Mouse (Mus musculus): ENCODE measurements at regions not wholly inside any gene's neighbourhood (a gene's known extent, or its start where the extent isn't known, plus 50 kb on each side); places are given as distances from the start of the nearest gene placed in this dataset.

- H3K4me3 ChIP-seq (ENCODE audit: insufficient read depth, low read length) = no peak overlapping the region
- H3K4me1 ChIP-seq (ENCODE audit: control insufficient read depth, insufficient read depth, low read length) = peaks cover 3% of the 10 kb centered on the region
- TF ChIP-seq POLR2A (IDR thresholded peaks at IDR 0.05; ENCODE audit: extremely low read depth, insufficient read depth, low read length) (no peak), CTCF (IDR thresholded peaks at IDR 0.05; ENCODE audit: extremely low read depth, insufficient read depth, low read length) (no peak)
- no peak overlapping the region for H3K27ac ChIP-seq (ENCODE audit: insufficient read depth, low read length)
Observed at GRCm38 (mm10) chr4:33665250-33665873, 259.0 kb upstream of the Cnr1 start.

- Histone ChIP-seq H3K4me3 (ENCODE audit: insufficient read depth, low read length) (no peak overlapping the region), H3K27ac (ENCODE audit: insufficient read depth, low read length) (no peak overlapping the region), H3K4me1 (ENCODE audit: control insufficient read depth, insufficient read depth, low read length) (peaks cover 1% of the 10 kb centered on the region; the same call in 1 of the 2 replicates)
- TF ChIP-seq CTCF (IDR thresholded peaks at IDR 0.05; ENCODE audit: extremely low read depth, insufficient read depth, low read length) = no peak
- TF ChIP-seq POLR2A (IDR thresholded peaks at IDR 0.05; ENCODE audit: extremely low read depth, insufficient read depth, low read length) = no peak
Observed at GRCm38 (mm10) chr4:33668431-33668830, 256.0 kb upstream of the Cnr1 start.

- no peak for TF ChIP-seq POLR2A (IDR thresholded peaks at IDR 0.05; ENCODE audit: extremely low read depth, insufficient read depth, low read length)
- no peaks in the 10 kb centered on the region for H3K4me1 ChIP-seq (ENCODE audit: control insufficient read depth, insufficient read depth, low read length)
- no peak overlapping the region for H3K4me3 ChIP-seq (ENCODE audit: insufficient read depth, low read length)
- no peak overlapping the region for H3K27ac ChIP-seq (ENCODE audit: insufficient read depth, low read length)
Observed at GRCm38 (mm10) chr4:33675044-33675443, 249.3 kb upstream of the Cnr1 start.

GRCm38 (mm10) chr4:33679351-33679750 lies 245.0 kb upstream of the Cnr1 start:
- no peaks in the 10 kb centered on the region for H3K4me1 ChIP-seq (ENCODE audit: control insufficient read depth, insufficient read depth, low read length)
- H3K27ac ChIP-seq (ENCODE audit: insufficient read depth, low read length) = no peak overlapping the region
- H3K4me3 ChIP-seq (ENCODE audit: insufficient read depth, low read length) = no peak overlapping the region
- TF ChIP-seq POLR2A (IDR thresholded peaks at IDR 0.05; ENCODE audit: extremely low read depth, insufficient read depth, low read length) = no peak
- TF ChIP-seq CTCF (IDR thresholded peaks at IDR 0.05; ENCODE audit: extremely low read depth, insufficient read depth, low read length) = no peak

- Histone ChIP-seq H3K4me1 (ENCODE audit: control insufficient read depth, insufficient read depth, low read length) (peaks cover 5% of the 10 kb centered on the region; the same call in 1 of the 2 replicates), H3K27ac (ENCODE audit: insufficient read depth, low read length) (no peak overlapping the region), H3K4me3 (ENCODE audit: insufficient read depth, low read length) (no peak overlapping the region)
- no peak for TF ChIP-seq CTCF (IDR thresholded peaks at IDR 0.05; ENCODE audit: extremely low read depth, insufficient read depth, low read length)
- no peak for TF ChIP-seq POLR2A (IDR thresholded peaks at IDR 0.05; ENCODE audit: extremely low read depth, insufficient read depth, low read length)
Observed at GRCm38 (mm10) chr4:33686135-33686534, 238.3 kb upstream of the Cnr1 start.

GRCm38 (mm10) chr4:33687434-33687833 lies 237.0 kb upstream of the Cnr1 start:
- Histone ChIP-seq H3K4me3 (ENCODE audit: insufficient read depth, low read length) (no peak overlapping the region), H3K4me1 (ENCODE audit: control insufficient read depth, insufficient read depth, low read length) (peaks cover 5% of the 10 kb centered on the region; the same call in 1 of the 2 replicates), H3K27ac (ENCODE audit: insufficient read depth, low read length) (no peak overlapping the region)
- no peak for TF ChIP-seq POLR2A (IDR thresholded peaks at IDR 0.05; ENCODE audit: extremely low read depth, insufficient read depth, low read length)
- no peak for TF ChIP-seq CTCF (IDR thresholded peaks at IDR 0.05; ENCODE audit: extremely low read depth, insufficient read depth, low read length)

- TF ChIP-seq CTCF (IDR thresholded peaks at IDR 0.05; ENCODE audit: extremely low read depth, insufficient read depth, low read length) (no peak), POLR2A (IDR thresholded peaks at IDR 0.05; ENCODE audit: extremely low read depth, insufficient read depth, low read length) (no peak)
- Histone ChIP-seq H3K27ac (ENCODE audit: insufficient read depth, low read length) (no peak overlapping the region), H3K4me3 (ENCODE audit: insufficient read depth, low read length) (no peak overlapping the region), H3K4me1 (ENCODE audit: control insufficient read depth, insufficient read depth, low read length) (no peaks in the 10 kb centered on the region)
Observed at GRCm38 (mm10) chr4:33693441-33693840, 231.0 kb upstream of the Cnr1 start.

GRCm38 (mm10) chr4:33696969-33697368 lies 227.4 kb upstream of the Cnr1 start:
- no peaks in the 10 kb centered on the region for H3K4me1 ChIP-seq (ENCODE audit: control insufficient read depth, insufficient read depth, low read length)
- H3K27ac ChIP-seq (ENCODE audit: insufficient read depth, low read length) = no peak overlapping the region; the same call in 1 of the 2 replicates
- TF ChIP-seq CTCF (IDR thresholded peaks at IDR 0.05; ENCODE audit: extremely low read depth, insufficient read depth, low read length) = no peak
- no peak for TF ChIP-seq POLR2A (IDR thresholded peaks at IDR 0.05; ENCODE audit: extremely low read depth, insufficient read depth, low read length)
- no peak overlapping the region for H3K4me3 ChIP-seq (ENCODE audit: insufficient read depth, low read length)

- Histone ChIP-seq H3K27ac (ENCODE audit: insufficient read depth, low read length) (no peak overlapping the region), H3K4me1 (ENCODE audit: control insufficient read depth, insufficient read depth, low read length) (no peaks in the 10 kb centered on the region), H3K4me3 (ENCODE audit: insufficient read depth, low read length) (no peak overlapping the region)
- TF ChIP-seq POLR2A (IDR thresholded peaks at IDR 0.05; ENCODE audit: extremely low read depth, insufficient read depth, low read length) (no peak), CTCF (IDR thresholded peaks at IDR 0.05; ENCODE audit: extremely low read depth, insufficient read depth, low read length) (no peak)
Observed at GRCm38 (mm10) chr4:33702028-33702666, 222.2 kb upstream of the Cnr1 start.

- no peak overlapping the region for H3K27ac ChIP-seq (ENCODE audit: insufficient read depth, low read length)
- no peak for TF ChIP-seq POLR2A (IDR thresholded peaks at IDR 0.05; ENCODE audit: extremely low read depth, insufficient read depth, low read length)
- no peak for TF ChIP-seq CTCF (IDR thresholded peaks at IDR 0.05; ENCODE audit: extremely low read depth, insufficient read depth, low read length)
Observed at GRCm38 (mm10) chr4:33705722-33706121, 218.7 kb upstream of the Cnr1 start.

More at GRCm38 (mm10) chr4:33705722-33706121, 218.7 kb upstream of the Cnr1 start:
- no peaks in the 10 kb centered on the region for H3K4me1 ChIP-seq (ENCODE audit: control insufficient read depth, insufficient read depth, low read length)
- H3K4me3 ChIP-seq (ENCODE audit: insufficient read depth, low read length) = no peak overlapping the region

All from cortical plate, adult 2 months (tissue).